Mouse (Mus musculus) stomach, postnatal 0 days (tissue): ENCODE results near the gene Chst11.

Experiments used
- CTCF ChIP-seq: IDR thresholded peaks from 2 replicates; pipeline ENCODE4 v1.5.1; 2016; ENCODE audit warnings: antibody characterized with exemption, low read depth, mild to moderate bottlenecking, moderate library complexity
- EP300 ChIP-seq: optimal IDR thresholded peaks from 2 replicates; pipeline ENCODE3; 2016; ENCODE audit warnings: antibody characterized with exemption

- TF ChIP-seq CTCF = no peak
- TF ChIP-seq EP300 = no peak
Measured at GRCm38 (mm10) chr10:82994284-82994683, 9.0 kb downstream of the Chst11 start.
